Mouse (Mus musculus) neural tube, embryonic 13.5 days (tissue): ENCODE measurements at regions not wholly inside any gene's neighbourhood (a gene's known extent, or its start where the extent isn't known, plus 50 kb on each side); places are given as distances from the start of the nearest gene placed in this dataset.

ENCODE experiments used
- ATAC-seq: fragments of 200-750 bp; cut with Nextera tagmentation; 2 replicates; pipeline ENCODE4 v1.8.0; 2017; ENCODE audit warnings: low read depth, mild to moderate bottlenecking, moderate TSS enrichment, moderate library complexity
- H3K27ac ChIP-seq: fragments of 300-500 bp; sonication (generic); replicated peaks from 2 replicates; pipeline ENCODE4 v1.5.1; 2015; ENCODE audit warnings: moderate library complexity, mild to moderate bottlenecking, inconsistent platforms
- H3K27me3 ChIP-seq: fragments of 300-500 bp; sonication (generic); 2 replicates; pipeline ENCODE4 v1.6.1; 2015; ENCODE audit warnings: mild to moderate bottlenecking, inconsistent platforms
- H3K36me3 ChIP-seq: fragments of 300-500 bp; sonication (generic); 2 replicates; pipeline ENCODE4 v1.6.1; 2015; ENCODE audit warnings: mild to moderate bottlenecking, inconsistent platforms
- H3K4me1 ChIP-seq: fragments of 300-500 bp; sonication (generic); replicated peaks from 2 replicates; pipeline ENCODE4 v1.6.1; 2015; ENCODE audit warnings: inconsistent platforms
- H3K4me2 ChIP-seq: fragments of 300-500 bp; sonication (generic); 2 replicates; pipeline ENCODE4 v1.6.1; 2015; ENCODE audit warnings: inconsistent platforms, mild to moderate bottlenecking, moderate library complexity
- H3K4me3 ChIP-seq: fragments of 300-500 bp; sonication (generic); 2 replicates; pipeline ENCODE4 v1.5.1; 2015; ENCODE audit warnings: mild to moderate bottlenecking, inconsistent platforms
- H3K9ac ChIP-seq: fragments of 300-500 bp; sonication (generic); 2 replicates; pipeline ENCODE4 v1.6.1; 2015; ENCODE audit warnings: moderate library complexity, mild to moderate bottlenecking, inconsistent platforms
- H3K9me3 ChIP-seq: fragments of 300-500 bp; sonication (generic); 2 replicates; pipeline ENCODE4 v1.6.1; 2016; ENCODE audit warnings: inconsistent platforms
- WGBS: fragments of 180-500 bp; shearing (Covaris S2); methylation state at CpG from one replicate; pipeline ENCODE4 v1.1.7; 2015; 5-methylcytosine and 5-hydroxymethylcytosine counted together

DNA sequence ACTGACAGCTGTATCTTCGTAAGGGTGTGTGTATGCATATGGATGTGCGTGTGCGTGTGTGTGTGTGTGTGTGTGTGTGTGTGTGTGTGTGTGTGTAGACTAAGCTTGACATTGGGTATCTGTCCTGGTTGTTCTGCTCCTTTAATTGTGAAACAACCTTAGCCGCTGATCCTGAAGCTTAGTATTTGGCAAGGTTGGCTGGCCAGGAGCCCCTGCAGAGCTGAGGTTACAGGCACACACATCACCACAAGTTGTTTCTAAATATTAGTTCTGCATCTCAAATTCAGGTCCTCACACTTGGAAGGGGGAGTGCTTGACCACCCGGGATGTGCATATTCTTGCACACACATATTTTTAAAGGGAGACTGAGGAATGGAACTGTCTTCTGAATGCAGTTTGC is 314.7 kb downstream of the Diras2 start:
- ATAC-seq = no peak
- 89% methylated on average over 5 of the region's 5 CpGs for WGBS

GRCm38 (mm10) chr13:52217066-52217465 is 314.0 kb downstream of the Diras2 start:
- no peak overlapping the region for H3K4me2 ChIP-seq
- H3K4me1 ChIP-seq = no peaks in the 10 kb centered on the region
- peaks cover 6% of the 10 kb centered on the region; the same call in 1 of the 2 replicates for H3K9me3 ChIP-seq
- ATAC-seq = no peak
- no peak overlapping the region for H3K9ac ChIP-seq
- 82% methylated on average over 5 of the region's 5 CpGs for WGBS
- H3K4me3 ChIP-seq = no peak overlapping the region
- H3K27me3 ChIP-seq = peaks cover 34% of the 10 kb centered on the region
- no peak overlapping the region for H3K27ac ChIP-seq
- no peaks in the 10 kb centered on the region for H3K36me3 ChIP-seq

More for the DNA sequence above, 314.7 kb downstream of the Diras2 start:
- no peak overlapping the region for H3K4me2 ChIP-seq
- no peaks in the 10 kb centered on the region for H3K4me1 ChIP-seq
- no peak overlapping the region for H3K9ac ChIP-seq
- H3K36me3 ChIP-seq = no peaks in the 10 kb centered on the region
- H3K27me3 ChIP-seq = peaks cover 28% of the 10 kb centered on the region
- H3K27ac ChIP-seq = no peak overlapping the region
- peaks cover 6% of the 10 kb centered on the region; the same call in 1 of the 2 replicates for H3K9me3 ChIP-seq
- H3K4me3 ChIP-seq = no peak overlapping the region

DNA sequence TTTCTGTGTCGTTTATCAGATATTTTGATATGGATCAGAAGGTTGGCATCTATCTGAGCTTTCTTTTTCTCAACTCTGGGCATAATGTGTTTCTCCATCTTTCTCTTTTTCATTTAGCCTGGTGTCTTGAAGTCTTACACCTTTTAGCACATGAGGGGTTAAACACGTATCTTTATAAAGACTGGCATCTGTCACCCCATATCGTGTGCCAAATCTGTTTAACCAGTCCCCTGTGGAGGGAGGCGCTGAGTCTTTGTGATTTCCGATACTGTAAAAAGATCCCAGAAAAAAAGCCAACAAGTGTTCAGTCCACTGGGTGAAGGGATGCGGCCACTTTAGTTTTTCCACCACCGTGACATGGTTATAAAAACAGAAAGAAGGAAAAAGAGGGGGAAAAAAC is 313.3 kb downstream of the Diras2 start:
- Histone ChIP-seq H3K27me3 (peaks cover 37% of the 10 kb centered on the region), H3K4me1 (peaks cover 3% of the 10 kb centered on the region; the same call in 1 of the 2 replicates), H3K27ac (no peak overlapping the region), H3K4me2 (no peak overlapping the region), H3K4me3 (no peak overlapping the region), H3K9ac (no peak overlapping the region), H3K9me3 (peaks cover 6% of the 10 kb centered on the region; the same call in 1 of the 2 replicates), H3K36me3 (no peaks in the 10 kb centered on the region)
- 70% methylated on average over 7 of the region's 7 CpGs for WGBS
- ATAC-seq = no peak

GRCm38 (mm10) chr13:52222315-52223097 is 308.6 kb downstream of the Diras2 start:
- Histone ChIP-seq H3K4me2 (no peak overlapping the region), H3K4me1 (peaks cover 12% of the 10 kb centered on the region), H3K4me3 (no peak overlapping the region), H3K36me3 (no peaks in the 10 kb centered on the region), H3K27ac (no peak overlapping the region), H3K9ac (no peak overlapping the region), H3K27me3 (peaks cover 55% of the 10 kb centered on the region), H3K9me3 (peaks cover 12% of the 10 kb centered on the region)
- WGBS = 33% methylated on average over 11 of the region's 11 CpGs
- no peak for ATAC-seq

DNA sequence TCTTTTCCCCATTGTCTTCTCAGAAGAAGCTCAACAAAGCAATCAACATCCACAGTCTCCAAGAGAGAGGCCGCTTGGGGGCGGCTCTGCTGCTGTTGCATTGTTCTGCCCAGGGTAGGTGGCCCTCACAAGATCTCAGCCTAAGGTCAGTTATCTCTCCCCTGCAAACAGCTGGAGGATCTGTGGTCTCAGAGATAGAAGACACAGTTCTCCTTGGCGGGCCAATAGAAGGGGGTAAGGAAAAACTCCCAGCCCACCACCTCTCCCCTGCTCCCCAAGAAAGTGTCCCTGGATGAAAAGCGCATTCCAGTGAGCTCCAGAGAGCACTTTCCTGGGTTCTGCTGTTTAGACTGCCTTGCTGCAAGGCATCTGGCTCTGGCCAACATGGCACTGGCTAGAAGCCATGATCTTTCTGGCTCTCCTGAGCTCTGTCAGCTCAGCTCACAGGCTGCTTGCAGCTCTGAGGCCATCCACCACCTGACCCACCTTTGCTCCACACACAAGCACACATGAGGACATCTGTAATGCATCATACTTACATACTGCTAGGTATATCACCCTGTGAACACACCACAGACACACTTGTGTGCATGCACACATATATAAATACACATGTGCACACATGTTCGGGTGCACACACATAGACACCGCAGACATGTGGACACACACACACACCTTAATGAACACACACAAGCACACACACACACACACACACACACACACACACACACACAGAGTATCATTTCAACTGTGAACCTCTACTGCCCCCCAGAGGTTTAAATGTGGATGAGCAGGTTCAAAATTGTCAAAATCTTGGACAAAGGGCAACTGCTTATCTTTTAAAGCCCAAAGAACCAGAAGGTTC is 307.7 kb downstream of the Diras2 start:
- H3K4me2 ChIP-seq = no peak overlapping the region

DNA sequence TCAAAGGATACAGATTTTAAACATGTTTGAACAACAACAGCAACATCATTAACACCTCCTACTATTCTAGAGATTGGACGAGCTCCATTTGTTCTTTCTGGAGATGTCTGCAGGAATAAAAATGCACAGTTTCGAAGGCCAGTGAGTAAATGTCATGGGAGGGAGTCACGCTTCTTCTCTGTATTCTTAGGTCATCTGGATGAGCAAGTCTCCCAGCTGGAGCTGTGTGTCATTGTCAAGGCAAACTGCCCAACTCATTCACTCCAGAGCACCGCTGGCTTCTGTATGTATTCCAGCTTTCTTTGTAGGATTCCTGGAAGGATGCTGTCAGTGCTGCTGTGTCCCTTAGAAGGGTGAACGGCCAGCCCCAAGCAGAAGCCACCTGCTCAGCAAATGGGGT is 297.1 kb downstream of the Diras2 start:
- no peaks in the 10 kb centered on the region for H3K9me3 ChIP-seq
- no peak for ATAC-seq
- H3K9ac ChIP-seq = no peak overlapping the region
- H3K36me3 ChIP-seq = no peaks in the 10 kb centered on the region
- 75% methylated on average over 5 of the region's 5 CpGs for WGBS
- H3K27me3 ChIP-seq = 0 out of 2 replicates have a peak, but pooled peaks cover 4% of the 10 kb centered on the region
- no peak overlapping the region for H3K4me3 ChIP-seq
- no peak overlapping the region for H3K27ac ChIP-seq
- H3K4me2 ChIP-seq = no peak overlapping the region
- no peaks in the 10 kb centered on the region for H3K4me1 ChIP-seq

More for the DNA sequence above, 307.7 kb downstream of the Diras2 start:
- Histone ChIP-seq H3K27ac (no peak overlapping the region), H3K9ac (no peak overlapping the region), H3K36me3 (no peaks in the 10 kb centered on the region), H3K27me3 (peaks cover 52% of the 10 kb centered on the region), H3K4me3 (no peak overlapping the region), H3K4me1 (peaks cover 12% of the 10 kb centered on the region), H3K9me3 (peaks cover 12% of the 10 kb centered on the region)
- 43% methylated on average over 6 of the region's 6 CpGs for WGBS
- peak; percentile 74 for ATAC-seq

GRCm38 (mm10) chr13:52236105-52236504 is 295.0 kb downstream of the Diras2 start:
- no peaks in the 10 kb centered on the region for H3K36me3 ChIP-seq
- H3K4me3 ChIP-seq = no peak overlapping the region
- no peaks in the 10 kb centered on the region for H3K9me3 ChIP-seq
- no peaks in the 10 kb centered on the region for H3K4me1 ChIP-seq
- no peak for ATAC-seq
- H3K27me3 ChIP-seq = 0 out of 2 replicates have a peak, but pooled peaks cover 4% of the 10 kb centered on the region
- no peak overlapping the region for H3K27ac ChIP-seq
- whole genome bisulfite sequencing = 67% methylated on average over 10 of the region's 10 CpGs
- no peak overlapping the region for H3K9ac ChIP-seq
- H3K4me2 ChIP-seq = no peak overlapping the region

- Histone ChIP-seq H3K36me3 (no peaks in the 10 kb centered on the region), H3K4me3 (no peak overlapping the region), H3K27ac (no peak overlapping the region), H3K9ac (no peak overlapping the region), H3K27me3 (no peaks in the 10 kb centered on the region), H3K4me1 (no peaks in the 10 kb centered on the region), H3K9me3 (no peaks in the 10 kb centered on the region), H3K4me2 (no peak overlapping the region)
- 96% methylated on average over 1 of the region's 1 CpGs for WGBS
- no peak for ATAC-seq
These were observed 291.5 kb downstream of the Diras2 start for GRCm38 (mm10) chr13:52239563-52239962.

DNA sequence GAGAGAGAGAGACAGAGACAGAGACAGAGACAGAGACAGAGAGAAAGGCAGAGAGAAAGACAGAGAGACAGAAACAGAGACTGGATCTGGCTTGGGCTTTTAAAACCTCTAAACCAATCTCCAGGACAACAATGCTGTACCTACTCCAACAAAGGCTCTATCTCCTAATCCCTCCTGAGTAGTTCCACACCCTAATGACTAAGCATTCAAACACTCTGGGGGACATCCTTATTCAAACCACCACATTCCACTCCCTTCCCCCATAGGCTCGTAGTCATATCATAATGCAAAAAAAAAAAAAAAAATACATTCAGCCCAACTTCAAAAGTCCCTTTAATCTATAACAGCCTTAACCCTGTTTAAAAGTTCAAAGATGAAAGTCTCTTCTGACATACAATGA is 289.3 kb downstream of the Diras2 start:
- WGBS = 56% methylated on average over 1 of the region's 1 CpGs

DNA sequence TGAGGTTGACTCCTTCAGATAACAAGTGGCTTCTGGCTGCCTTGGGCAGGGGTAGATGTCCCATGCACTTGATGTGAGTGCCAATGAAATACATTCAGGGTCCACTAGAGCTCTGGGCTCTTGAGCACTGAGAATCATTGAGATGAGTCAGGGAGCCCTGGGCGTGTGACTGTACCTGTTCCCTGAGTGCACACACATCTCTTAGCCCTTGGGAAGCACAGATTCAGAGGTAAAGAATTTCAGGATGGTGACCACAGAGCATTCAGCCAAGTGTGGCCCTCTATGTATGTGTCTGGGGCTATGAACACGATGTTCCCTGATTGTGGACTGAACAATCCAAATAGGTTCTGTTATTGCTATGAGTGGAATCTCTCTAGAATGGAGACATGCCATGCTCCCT is 281.6 kb downstream of the Diras2 start:
- ATAC-seq = no peak
- WGBS = 84% methylated on average over 2 of the region's 2 CpGs
- H3K4me2 ChIP-seq = no peak overlapping the region
- H3K36me3 ChIP-seq = no peaks in the 10 kb centered on the region
- no peaks in the 10 kb centered on the region for H3K4me1 ChIP-seq
- peaks cover 13% of the 10 kb centered on the region for H3K27me3 ChIP-seq
- H3K27ac ChIP-seq = no peak overlapping the region
- no peak overlapping the region for H3K4me3 ChIP-seq
- no peak overlapping the region for H3K9ac ChIP-seq
- no peaks in the 10 kb centered on the region for H3K9me3 ChIP-seq

More for the DNA sequence above, 289.3 kb downstream of the Diras2 start:
- Histone ChIP-seq H3K27ac (no peak overlapping the region), H3K4me2 (no peak overlapping the region), H3K27me3 (no peaks in the 10 kb centered on the region), H3K36me3 (no peaks in the 10 kb centered on the region), H3K9me3 (no peaks in the 10 kb centered on the region), H3K4me1 (no peaks in the 10 kb centered on the region), H3K4me3 (no peak overlapping the region), H3K9ac (no peak overlapping the region)
- no peak for ATAC-seq

GRCm38 (mm10) chr13:52250371-52250770 is 280.7 kb downstream of the Diras2 start:
- no peak for ATAC-seq
- no peaks in the 10 kb centered on the region for H3K36me3 ChIP-seq
- 61% methylated on average over 4 of the region's 4 CpGs for WGBS

GRCm38 (mm10) chr13:52252303-52252702 is 278.8 kb downstream of the Diras2 start:
- H3K4me1 ChIP-seq = no peaks in the 10 kb centered on the region
- no peak overlapping the region for H3K4me3 ChIP-seq
- no peak overlapping the region for H3K9ac ChIP-seq
- H3K4me2 ChIP-seq = no peak overlapping the region
- peaks cover 13% of the 10 kb centered on the region for H3K27me3 ChIP-seq
- H3K27ac ChIP-seq = no peak overlapping the region
- H3K9me3 ChIP-seq = no peaks in the 10 kb centered on the region
- no peaks in the 10 kb centered on the region for H3K36me3 ChIP-seq
- WGBS = 33% methylated on average over 4 of the region's 4 CpGs
- no peak for ATAC-seq

More at GRCm38 (mm10) chr13:52250371-52250770, 280.7 kb downstream of the Diras2 start:
- Histone ChIP-seq H3K9ac (no peak overlapping the region), H3K4me2 (no peak overlapping the region), H3K4me1 (no peaks in the 10 kb centered on the region), H3K4me3 (no peak overlapping the region), H3K27me3 (peaks cover 13% of the 10 kb centered on the region), H3K27ac (no peak overlapping the region), H3K9me3 (no peaks in the 10 kb centered on the region)
